Mouse (Mus musculus): ENCODE data around the gene Fbxo27.

- TF ChIP-seq CTCF (IDR thresholded peaks at IDR 0.05; ENCODE audit: extremely low read depth, insufficient read depth, insufficient read length, insufficient replicate concordance) = no peak
- TF ChIP-seq POLR2A (IDR thresholded peaks at IDR 0.05; ENCODE audit: low read depth, low read length) = no peak
Observed at GRCm38 (mm10) chr7:28692545-28693320, at the start of gene Fbxo27.

Data from spleen, adult 2 months (tissue).